Mouse (Mus musculus): Measurements from ENCODE around the gene Srms.
"Not testable (repeated sequence)": the region's sequence is repeated elsewhere in the genome, so short reads cannot be mapped to it uniquely, and the experiment has no call there.

Gene Srms

GRCm38 (mm10) chr2:181219538-181220216 lies 6.7 kb upstream of the Srms start, which contains the start of gene Fndc11:
Fndc11 (plus strand) TSS chr2:181220013.
- CTCF ChIA-PET, result interaction anchor here (0.6 to 0.8 kb wide), 2 partner anchors 33 to 76 kb away, joined by 3 to 16 read pairs; partner anchors contain the start of gene Ppdpf

GRCm38 (mm10) chr2:181218881-181219485 lies 6.0 kb upstream of the Srms start:
- CTCF ChIA-PET, result interaction anchor here (0.6 kb wide), 1 partner anchor 77 kb away, joined by 16 read pairs; no protein-coding TSS in a partner anchor

DNA sequence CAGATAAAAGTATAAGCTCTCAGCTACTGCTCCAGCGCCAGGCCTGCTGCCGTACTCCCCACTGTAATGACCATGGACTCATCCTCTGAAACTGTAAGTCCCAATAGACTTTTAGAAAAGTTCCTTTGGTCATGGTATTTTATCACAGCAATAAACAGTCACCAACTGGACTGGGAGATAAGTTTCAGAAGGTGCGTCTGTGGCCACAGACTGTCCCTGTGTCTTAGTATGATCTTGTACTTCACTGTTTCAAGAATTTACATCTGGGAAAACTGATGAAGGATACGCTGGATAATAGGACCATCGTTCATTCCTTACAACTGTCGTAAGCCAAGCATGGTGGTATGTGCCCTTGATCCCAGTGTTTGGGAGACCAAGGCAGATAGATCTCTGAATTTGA lies 3.1 kb upstream of the Srms start:
- CTCF ChIA-PET, result no interaction called here

DNA sequence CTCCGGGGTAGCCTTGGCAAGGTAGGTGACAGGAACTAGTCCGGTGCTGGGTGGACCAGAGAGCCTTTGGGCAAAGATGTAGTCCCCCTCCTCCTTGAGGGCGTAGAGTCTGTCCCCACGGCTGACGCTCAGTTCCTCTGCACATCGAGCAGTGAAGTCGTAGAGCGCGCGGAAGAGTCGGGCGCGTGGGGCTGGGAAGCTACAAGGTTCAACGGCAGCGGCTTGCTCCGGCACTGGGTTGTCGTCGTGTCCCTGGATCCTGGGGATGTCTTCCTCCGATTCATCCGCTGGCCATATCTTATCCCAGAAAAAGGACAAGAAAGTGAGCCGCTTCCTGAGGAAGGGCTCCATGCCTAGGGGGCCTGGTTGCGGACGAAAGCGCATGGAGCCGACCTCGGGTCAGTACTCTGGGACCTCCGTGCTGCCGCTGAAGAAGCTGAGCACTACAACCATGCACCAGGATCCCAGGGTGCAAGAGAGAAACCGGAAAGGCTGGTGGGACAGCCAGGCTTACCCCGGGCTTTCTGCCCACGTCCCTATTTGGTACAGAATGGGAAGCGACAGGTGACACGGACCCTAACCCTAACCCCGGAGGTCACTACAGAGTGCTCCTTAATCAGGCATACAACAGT lies 480 bp downstream of the Srms start:
- CTCF ChIA-PET, result no interaction called here

- CTCF ChIA-PET, result no interaction called here
Measured at GRCm38 (mm10) chr2:181206118-181206517, 6.9 kb downstream of the Srms start.

GRCm38 (mm10) chr2:181205678-181206077 lies 7.3 kb downstream of the Srms start:
- CTCF ChIA-PET, result no interaction called here

- CTCF ChIA-PET, result no interaction called here
Measured at GRCm38 (mm10) chr2:181202886-181203285, 10.1 kb downstream of the Srms start.

DNA sequence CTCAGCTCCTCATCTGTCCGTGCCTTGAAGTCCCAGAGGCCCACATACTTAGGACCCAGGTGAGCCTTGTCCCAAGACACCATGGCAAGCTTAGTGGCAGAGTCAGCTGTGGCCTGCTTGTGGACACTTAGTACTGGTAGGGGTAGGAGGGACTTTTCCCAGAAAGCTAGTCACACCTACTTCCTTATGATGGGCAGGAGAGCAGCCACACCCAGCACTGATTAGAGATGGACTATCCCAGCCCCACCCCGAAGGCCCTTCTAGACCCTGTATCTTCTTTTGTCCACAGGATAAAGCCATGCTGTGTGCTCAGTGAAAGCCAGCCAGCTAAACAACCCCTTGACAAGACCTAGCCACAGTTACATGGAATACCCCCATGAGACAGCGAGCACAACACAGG lies 10.6 kb downstream of the Srms start, which contains the start of gene Ptk6:
Gene Ptk6 (minus strand): TSS at position 368 of the 400 bp plus-strand sequence.
- CTCF ChIA-PET, result interaction anchor here (0.6 kb wide), 1 partner anchor 19 kb away, joined by 19 read pairs; no protein-coding TSS in a partner anchor

- CTCF ChIA-PET, result no interaction called here
Measured at GRCm38 (mm10) chr2:181201606-181202005, 11.4 kb downstream of the Srms start.

- CTCF ChIA-PET, result no interaction called here
Measured at GRCm38 (mm10) chr2:181196628-181197300, 16.2 kb downstream of the Srms start.

- CTCF ChIA-PET, result no interaction called here
Measured at GRCm38 (mm10) chr2:181193044-181193443, 19.9 kb downstream of the Srms start.

DNA sequence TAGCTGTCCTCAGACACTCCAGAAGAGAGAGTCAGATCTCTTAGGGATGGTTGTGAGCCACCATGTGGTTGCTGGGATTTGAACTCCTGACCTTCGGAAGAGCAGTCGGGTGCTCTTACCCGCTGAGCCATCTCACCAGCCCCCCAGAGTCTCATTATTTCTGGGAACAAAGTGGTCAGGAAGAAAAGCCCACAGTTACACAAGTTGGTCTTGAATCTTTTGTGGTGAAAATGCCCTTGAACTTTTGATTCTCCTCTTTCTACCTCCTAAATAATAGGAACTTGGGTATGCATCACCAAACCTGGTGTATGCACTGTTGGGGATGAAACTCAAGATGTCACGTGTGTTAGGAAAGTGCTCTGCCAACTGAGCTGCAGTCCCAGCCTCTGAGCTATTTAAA lies 21.0 kb downstream of the Srms start:
- CTCF ChIA-PET, result no interaction called here

- CTCF ChIA-PET, result not testable (repeated sequence)
Measured at GRCm38 (mm10) chr2:181191385-181191784, 21.6 kb downstream of the Srms start.

DNA sequence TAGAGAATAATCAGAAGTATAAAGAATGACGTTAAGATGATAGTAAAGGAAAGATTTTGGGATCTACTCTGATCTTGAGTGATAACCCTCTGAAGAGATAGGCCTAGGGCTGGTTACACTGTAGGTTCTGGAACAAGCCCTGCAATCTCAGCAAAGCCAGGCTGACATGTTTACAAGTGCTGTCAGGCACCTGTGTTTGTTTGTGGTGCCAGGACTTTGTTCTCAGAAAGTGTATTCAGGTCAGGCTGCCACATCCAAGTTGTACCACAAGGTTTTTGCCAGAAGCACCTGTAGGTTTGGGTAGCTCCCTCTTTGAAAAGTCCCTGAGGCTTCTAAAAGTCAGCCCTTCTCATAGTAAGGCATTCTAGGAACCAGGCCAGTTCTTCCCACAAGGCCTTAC lies 23.7 kb downstream of the Srms start:
- CTCF ChIA-PET, result interaction anchor here (1.2 kb wide), 1 partner anchor 49 kb away, joined by 3 read pairs; no protein-coding TSS in a partner anchor

- CTCF ChIA-PET, result interaction anchor here (1.2 kb wide), 1 partner anchor 49 kb away, joined by 3 read pairs; no protein-coding TSS in a partner anchor
Measured at GRCm38 (mm10) chr2:181188681-181189080, 24.3 kb downstream of the Srms start.

GRCm38 (mm10) chr2:181187121-181188000 lies 25.6 kb downstream of the Srms start, which contains the start of gene Ppdpf:
Ppdpf (plus strand) TSS chr2:181187247.
- CTCF ChIA-PET, result interaction anchor here (0.6 to 1.6 kb wide), 7 partner anchors 24 to 319 kb away, joined by 3 to 5 read pairs (median 3); partner anchors contain the start of gene Fndc11

- CTCF ChIA-PET, result interaction anchor here (0.6 to 1.6 kb wide), 8 partner anchors 25 to 320 kb away, joined by 3 to 5 read pairs (median 3); partner anchors contain the start of gene Fndc11
Measured at GRCm38 (mm10) chr2:181186635-181187034, 26.4 kb downstream of the Srms start.

DNA sequence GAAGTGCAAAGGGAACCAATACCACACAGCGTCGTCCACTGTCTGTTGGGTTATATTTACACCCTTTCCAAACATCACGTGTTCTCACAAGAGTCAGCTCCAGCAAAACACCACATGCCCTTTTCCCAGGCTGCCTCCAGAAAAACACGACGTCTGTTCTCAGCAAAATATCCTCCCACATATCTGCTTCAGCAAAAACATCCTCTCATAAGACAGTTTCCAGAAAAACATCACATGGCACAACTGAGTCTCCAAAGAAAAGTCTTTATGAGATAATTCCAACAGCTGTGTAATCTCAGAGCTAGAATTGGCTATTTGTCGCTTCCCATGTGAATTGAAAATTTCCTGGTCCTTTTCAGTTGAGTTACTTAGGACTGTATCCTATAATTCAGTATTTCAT lies 32.1 kb downstream of the Srms start:
- CTCF ChIA-PET, result no interaction called here

GRCm38 (mm10) chr2:181178471-181178870 lies 34.5 kb downstream of the Srms start:
- CTCF ChIA-PET, result no interaction called here

DNA sequence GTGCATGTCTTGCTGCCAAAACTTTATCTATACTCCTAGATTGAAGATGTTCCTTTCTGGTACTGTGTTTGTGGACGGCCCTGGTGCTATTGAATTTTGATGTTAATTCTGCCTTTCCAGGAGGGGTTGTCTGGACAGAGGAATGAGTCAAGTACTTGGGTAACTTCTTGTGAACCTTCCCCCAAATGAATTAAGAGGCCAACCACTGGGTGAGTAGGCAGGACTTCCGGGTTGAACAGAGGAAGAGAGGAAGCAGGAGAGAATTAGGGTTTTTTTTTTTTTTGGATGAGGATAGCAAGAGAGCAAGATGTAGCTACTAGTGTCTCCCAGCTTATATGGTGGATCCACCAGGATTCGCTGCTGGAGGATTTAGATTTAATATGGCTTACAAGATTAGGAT lies 35.0 kb downstream of the Srms start:
- CTCF ChIA-PET, result no interaction called here

- CTCF ChIA-PET, result no interaction called here
Measured at GRCm38 (mm10) chr2:181174646-181175045, 38.3 kb downstream of the Srms start.

All from spleen, embryonic (tissue).